Mouse (Mus musculus): Measurements from ENCODE around the gene Alg9.

DNA sequence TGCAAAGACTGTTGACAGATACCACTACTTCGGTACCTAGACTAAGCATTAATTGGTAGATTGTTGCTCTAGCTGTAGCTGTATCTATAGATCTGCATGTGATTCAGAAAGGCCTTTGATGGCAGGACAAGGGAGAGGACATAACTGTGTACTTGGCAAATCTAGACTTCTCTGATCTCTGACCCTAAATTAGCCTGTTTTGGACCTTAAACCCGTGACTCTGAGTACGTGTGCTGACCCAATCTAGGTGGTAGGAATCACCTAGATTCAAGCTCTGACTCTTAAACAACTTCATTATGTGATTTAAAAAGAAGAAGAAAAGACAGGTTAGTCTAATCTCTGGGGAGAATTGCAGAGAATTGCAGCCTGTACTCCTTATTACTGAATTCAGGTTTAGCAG lies 70.3 kb downstream of the Alg9 start, which contains the start of gene Ppp2r1b:
- TF ChIP-seq CTCF (IDR thresholded peaks at IDR 0.05; ENCODE audit: low read depth, low read length) = no peak
- no peak for TF ChIP-seq POLR2A (IDR thresholded peaks at IDR 0.05; ENCODE audit: extremely low read depth, insufficient read depth, low read length)

Data from liver, adult 2 months (tissue).